Mouse (Mus musculus): ENCODE data around the gene Gpr3.

- TF ChIP-seq POLR2A (IDR thresholded peaks at IDR 0.05; ENCODE audit: control insufficient read depth, extremely low read depth, insufficient read depth, low read length, poor library complexity) (no peak), CTCF (IDR thresholded peaks at IDR 0.05; ENCODE audit: borderline replicate concordance, control insufficient read depth, extremely low read depth, insufficient read depth, low read length, poor library complexity) (no peak)
Observed at GRCm38 (mm10) chr4:133221701-133222100, 9.4 kb upstream of the Gpr3 start.
